Mouse (Mus musculus) testis, adult 2 months (tissue): ENCODE results near the gene Cisd3. TPM values are rescaled to one million over a fixed set of nuclear protein-coding genes. Genes with fewer than 3 reads are reported as not detected.
A peak's percentile ranks its signal among the peaks of the same experiment; 100 is the strongest.

Experiments
- H3K27ac ChIP-seq: fragments of 200-500 bp; 2 replicates; pipeline ENCODE4 v1.5.1; 2012; ENCODE audit warnings: low read depth, low read length; ENCODE audit not compliant: control insufficient read depth, insufficient read depth
- H3K27me3 ChIP-seq: fragments of 200-500 bp; 2 replicates; pipeline ENCODE4 v1.6.1; 2012; ENCODE audit warnings: mild to moderate bottlenecking, low read length, moderate library complexity; ENCODE audit not compliant: control insufficient read depth, insufficient read depth
- H3K36me3 ChIP-seq: fragments of 200-500 bp; 2 replicates; pipeline ENCODE4 v1.6.1; 2012; ENCODE audit warnings: mild to moderate bottlenecking, low read length; ENCODE audit not compliant: control insufficient read depth, insufficient read depth
- H3K4me1 ChIP-seq: fragments of 200-500 bp; 2 replicates; pipeline ENCODE4 v1.6.1; 2012; ENCODE audit warnings: low read length; ENCODE audit not compliant: control insufficient read depth, insufficient read depth
- H3K4me3 ChIP-seq: fragments of 200-500 bp; 2 replicates; pipeline ENCODE4 v1.5.1; 2012; ENCODE audit warnings: low read depth, mild to moderate bottlenecking, low read length, moderate library complexity, mixed read lengths; ENCODE audit not compliant: control insufficient read depth
- CTCF ChIP-seq: fragments of 200-500 bp; IDR thresholded peaks from 2 replicates; pipeline ENCODE4 v1.5.1; 2012; ENCODE audit warnings: low read depth, mild to moderate bottlenecking, inconsistent platforms, low read length, moderate library complexity; ENCODE audit not compliant: control insufficient read depth, insufficient read depth, insufficient replicate concordance
- POLR2A ChIP-seq: fragments of 200-500 bp; IDR thresholded peaks from 2 replicates; pipeline ENCODE4 v1.6.1; 2012; ENCODE audit warnings: low read depth, mild to moderate bottlenecking, inconsistent platforms, low read length, moderate library complexity; ENCODE audit not compliant: control insufficient read depth
- polyA plus RNA-seq: library from polyadenylated mRNA; depleted of rRNA; stranded (reverse); fragments of >200 nt; gene quantifications from 2 replicates; pipeline ENCODE4 v1.2.3, GENCODE M21; 2012

Gene Cisd3
- polyA plus RNA-seq, 1 experiment, result 17.6 TPM

DNA sequence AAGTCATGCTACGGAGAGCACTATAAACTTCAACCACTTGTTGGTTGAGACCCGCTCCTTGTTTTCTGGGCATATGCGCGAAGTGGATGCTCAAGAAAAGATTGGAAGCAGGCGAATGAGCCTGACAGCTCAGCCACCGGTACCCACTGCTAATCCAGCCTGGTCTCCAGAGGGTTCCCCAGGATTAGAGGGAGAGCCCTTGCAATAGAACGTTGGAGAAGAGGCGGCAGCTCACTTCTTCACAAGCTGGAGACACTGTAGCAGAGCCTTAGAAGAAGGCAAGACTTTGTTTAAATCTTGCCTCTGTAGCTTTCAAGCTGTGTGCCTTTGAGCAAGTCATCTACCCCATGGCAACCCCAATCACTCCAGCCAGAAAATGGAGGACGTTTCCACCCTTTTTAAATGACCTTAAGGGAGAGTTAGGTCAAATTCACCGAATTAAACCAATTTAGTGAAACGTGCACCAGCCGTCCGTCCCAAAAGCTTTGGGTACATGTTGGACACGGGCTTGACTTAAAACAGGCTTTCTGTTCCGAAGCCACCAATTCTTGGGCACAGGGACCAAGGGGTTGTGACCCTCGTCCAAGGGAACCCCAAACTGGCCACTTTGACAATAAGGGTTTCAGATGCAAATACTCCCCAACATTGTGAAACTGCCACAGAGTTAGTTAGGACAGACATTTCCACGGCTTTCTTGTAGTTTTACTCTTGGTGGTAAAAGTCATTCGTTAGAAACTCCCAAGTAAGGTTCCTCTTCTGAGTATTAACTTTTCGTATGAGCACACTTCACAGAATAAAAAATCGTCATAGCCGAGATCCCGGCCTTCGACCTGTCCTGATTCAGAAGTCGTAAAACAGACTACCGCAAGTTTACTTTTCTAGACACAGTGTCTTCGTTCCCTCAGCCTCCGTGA is 24.6 kb upstream of the Cisd3 start:
- Histone ChIP-seq H3K4me3 (peak overlapping the region; percentile 72), H3K27me3 (no peaks in the 10 kb centered on the region), H3K27ac (peak overlapping the region; percentile 70), H3K4me1 (peaks cover 31% of the 10 kb centered on the region), H3K36me3 (no peaks in the 10 kb centered on the region)
- no peak for TF ChIP-seq POLR2A
- TF ChIP-seq CTCF, result no peak

GRCm38 (mm10) chr11:97661648-97662133 is 23.9 kb upstream of the Cisd3 start:
- H3K27me3 ChIP-seq, result no peaks in the 10 kb centered on the region
- peaks cover 31% of the 10 kb centered on the region for H3K4me1 ChIP-seq
- no peaks in the 10 kb centered on the region for H3K36me3 ChIP-seq
- peak overlapping the region; percentile 46 for H3K4me3 ChIP-seq
- H3K27ac ChIP-seq, result peak overlapping the region; percentile 70
- TF ChIP-seq POLR2A (0 out of 2 replicates have a peak, but pooled peaks have one; percentile 25), CTCF (no peak)

DNA sequence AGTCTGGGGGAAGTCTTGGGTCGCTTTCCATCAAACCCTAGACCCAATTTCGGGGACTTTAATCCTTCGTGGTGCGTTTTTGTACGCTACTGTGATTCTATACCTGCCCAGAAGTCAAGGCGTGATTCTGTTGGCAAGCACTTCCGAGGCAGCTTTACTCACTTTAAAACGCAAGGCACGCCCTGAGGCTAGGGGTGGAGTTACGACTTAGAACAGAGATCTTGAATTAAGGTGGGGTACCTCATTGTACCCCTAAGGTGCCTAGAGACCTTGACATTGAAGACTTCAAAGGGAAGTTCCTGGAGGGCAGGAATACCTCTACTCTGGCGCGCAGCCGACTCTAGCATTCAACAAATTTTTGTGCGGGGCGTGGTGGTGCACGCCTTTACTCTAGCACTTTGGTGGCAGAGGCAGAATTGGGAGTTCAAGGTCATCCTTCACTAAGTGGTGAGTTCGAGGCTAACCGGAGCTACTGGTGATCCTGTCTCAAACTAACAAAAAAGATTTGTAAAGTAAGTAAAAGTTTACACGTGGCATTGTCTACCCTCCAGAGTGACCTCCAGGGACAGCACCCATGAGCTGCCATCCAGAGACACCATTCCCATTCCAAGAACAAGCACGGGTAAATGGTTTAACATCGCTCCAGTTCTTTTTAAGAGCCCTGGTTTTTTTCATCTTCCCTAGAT is 23.3 kb upstream of the Cisd3 start:
- TF ChIP-seq POLR2A (no peak), CTCF (no peak)
- peak overlapping the region; percentile 55 for H3K27ac ChIP-seq
- H3K4me1 ChIP-seq, result peaks cover 31% of the 10 kb centered on the region
- no peaks in the 10 kb centered on the region for H3K27me3 ChIP-seq
- no peaks in the 10 kb centered on the region for H3K36me3 ChIP-seq
- H3K4me3 ChIP-seq, result peak overlapping the region; percentile 72

GRCm38 (mm10) chr11:97662893-97663527 is 22.6 kb upstream of the Cisd3 start, which contains the start of gene Mllt6:
TSS of gene Mllt6 (plus strand) at chr11:97663414.
- H3K27ac ChIP-seq, result peak within 1 kb of the TSS; percentile 55
- peaks cover 31% of the 10 kb centered on the region for H3K4me1 ChIP-seq
- TF ChIP-seq CTCF (no peak), POLR2A (no peak)
- peak within 1 kb of the TSS; percentile 72 for H3K4me3 ChIP-seq
- no peaks in the 10 kb centered on the region for H3K36me3 ChIP-seq
- no peaks in the 10 kb centered on the region for H3K27me3 ChIP-seq

GRCm38 (mm10) chr11:97663528-97664338 is 21.9 kb upstream of the Cisd3 start:
- no peaks in the 10 kb centered on the region for H3K36me3 ChIP-seq
- no peak for TF ChIP-seq POLR2A
- TF ChIP-seq CTCF, result no peak
- no peaks in the 10 kb centered on the region for H3K27me3 ChIP-seq
- H3K4me3 ChIP-seq, result peak overlapping the region; percentile 71
- no peak overlapping the region for H3K27ac ChIP-seq
- H3K4me1 ChIP-seq, result peaks cover 31% of the 10 kb centered on the region

- TF ChIP-seq CTCF (no peak), POLR2A (no peak)
- no peaks in the 10 kb centered on the region for H3K27me3 ChIP-seq
- no peaks in the 10 kb centered on the region for H3K36me3 ChIP-seq
- H3K4me1 ChIP-seq, result peaks cover 31% of the 10 kb centered on the region
- no peak overlapping the region for H3K27ac ChIP-seq
- peak overlapping the region; percentile 71 for H3K4me3 ChIP-seq
Observed at GRCm38 (mm10) chr11:97664339-97664665, 21.3 kb upstream of the Cisd3 start.
